Mouse (Mus musculus) neural tube, embryonic 13.5 days (tissue): Measurements from ENCODE around the gene Il6ra. TPM values are rescaled to one million over a fixed set of nuclear protein-coding genes. Genes with fewer than 3 reads are reported as not detected.

Experiments used
- ATAC-seq: fragments of 200-750 bp; cut with Nextera tagmentation; 2 replicates; pipeline ENCODE4 v1.8.0; 2017; ENCODE audit warnings: low read depth, mild to moderate bottlenecking, moderate TSS enrichment, moderate library complexity
- H3K27ac ChIP-seq: fragments of 300-500 bp; sonication (generic); replicated peaks from 2 replicates; pipeline ENCODE4 v1.5.1; 2015; ENCODE audit warnings: moderate library complexity, mild to moderate bottlenecking, inconsistent platforms
- H3K27me3 ChIP-seq: fragments of 300-500 bp; sonication (generic); 2 replicates; pipeline ENCODE4 v1.6.1; 2015; ENCODE audit warnings: mild to moderate bottlenecking, inconsistent platforms
- H3K36me3 ChIP-seq: fragments of 300-500 bp; sonication (generic); 2 replicates; pipeline ENCODE4 v1.6.1; 2015; ENCODE audit warnings: mild to moderate bottlenecking, inconsistent platforms
- H3K4me1 ChIP-seq: fragments of 300-500 bp; sonication (generic); replicated peaks from 2 replicates; pipeline ENCODE4 v1.6.1; 2015; ENCODE audit warnings: inconsistent platforms
- H3K4me2 ChIP-seq: fragments of 300-500 bp; sonication (generic); 2 replicates; pipeline ENCODE4 v1.6.1; 2015; ENCODE audit warnings: inconsistent platforms, mild to moderate bottlenecking, moderate library complexity
- H3K4me3 ChIP-seq: fragments of 300-500 bp; sonication (generic); 2 replicates; pipeline ENCODE4 v1.5.1; 2015; ENCODE audit warnings: mild to moderate bottlenecking, inconsistent platforms
- H3K9ac ChIP-seq: fragments of 300-500 bp; sonication (generic); 2 replicates; pipeline ENCODE4 v1.6.1; 2015; ENCODE audit warnings: moderate library complexity, mild to moderate bottlenecking, inconsistent platforms
- H3K9me3 ChIP-seq: fragments of 300-500 bp; sonication (generic); 2 replicates; pipeline ENCODE4 v1.6.1; 2016; ENCODE audit warnings: inconsistent platforms
- WGBS: fragments of 180-500 bp; shearing (Covaris S2); methylation state at CpG from one replicate; pipeline ENCODE4 v1.1.7; 2015; 5-methylcytosine and 5-hydroxymethylcytosine counted together
- polyA plus RNA-seq: library from polyadenylated mRNA; unstranded; fragments of >200 nt; fragmentation: Nextera tagmentation; extraction: Ambion mirVana; gene quantifications from 2 replicates; pipeline ENCODE4 v1.2.1, GENCODE M21; 2015

Gene Il6ra
- polyA plus RNA-seq, 1 experiment from 2014 or later, result 0.96 TPM

- H3K27me3 ChIP-seq, result peaks cover 70% of the 10 kb centered on the region
- H3K9ac ChIP-seq, result peak within 1 kb of the TSS; percentile 57
- H3K36me3 ChIP-seq, result no peaks in the 10 kb centered on the region
- H3K9me3 ChIP-seq, result peaks cover 3% of the 10 kb centered on the region; the same call in 1 of the 2 replicates
- peak within 1 kb of the TSS; percentile 53 for H3K4me2 ChIP-seq
- peaks cover 12% of the 10 kb centered on the region for H3K4me1 ChIP-seq
- no peak within 1 kb of the TSS; the same call in 1 of the 2 replicates for H3K27ac ChIP-seq
- ATAC-seq, result no peak
- peak within 1 kb of the TSS; percentile 41 for H3K4me3 ChIP-seq
- WGBS, result 2% methylated on average over 94 of the region's 96 CpGs
Observed at GRCm38 (mm10) chr3:89830815-89831591, 82.0 kb downstream of the Il6ra start, which contains the start of gene She. Gene She (plus strand): TSS chr3:89831370.

DNA sequence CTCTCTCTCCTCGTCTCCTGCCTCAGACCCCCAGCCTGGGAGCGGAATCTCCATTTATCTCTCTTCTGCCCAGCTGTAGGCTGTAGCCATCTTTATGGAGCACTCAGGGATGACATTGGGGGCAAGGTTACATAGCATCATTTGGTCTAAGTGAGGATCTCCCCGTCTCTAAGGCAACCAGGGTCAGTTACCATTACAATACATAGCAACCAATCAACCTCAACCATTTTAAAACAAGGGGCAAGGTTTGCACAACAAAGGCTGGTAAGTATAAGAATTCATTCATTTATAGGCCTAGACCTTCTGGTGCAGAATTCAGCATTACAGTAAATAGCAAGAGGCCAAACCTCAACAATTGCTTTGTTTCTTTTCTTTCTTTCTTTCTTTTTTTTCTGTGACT lies 86.7 kb downstream of the Il6ra start:
- ATAC-seq, result no peak
- Histone ChIP-seq H3K36me3 (no peaks in the 10 kb centered on the region), H3K27me3 (peaks cover 37% of the 10 kb centered on the region), H3K9me3 (peaks cover 3% of the 10 kb centered on the region; the same call in 1 of the 2 replicates), H3K27ac (no peak overlapping the region), H3K4me2 (no peak overlapping the region), H3K4me1 (peaks cover 7% of the 10 kb centered on the region), H3K4me3 (no peak overlapping the region), H3K9ac (no peak overlapping the region)
- WGBS, result 69% methylated on average over 3 of the region's 3 CpGs

- H3K36me3 ChIP-seq, result no peaks in the 10 kb centered on the region
Observed at GRCm38 (mm10) chr3:89823594-89823993, 89.4 kb downstream of the Il6ra start.

DNA sequence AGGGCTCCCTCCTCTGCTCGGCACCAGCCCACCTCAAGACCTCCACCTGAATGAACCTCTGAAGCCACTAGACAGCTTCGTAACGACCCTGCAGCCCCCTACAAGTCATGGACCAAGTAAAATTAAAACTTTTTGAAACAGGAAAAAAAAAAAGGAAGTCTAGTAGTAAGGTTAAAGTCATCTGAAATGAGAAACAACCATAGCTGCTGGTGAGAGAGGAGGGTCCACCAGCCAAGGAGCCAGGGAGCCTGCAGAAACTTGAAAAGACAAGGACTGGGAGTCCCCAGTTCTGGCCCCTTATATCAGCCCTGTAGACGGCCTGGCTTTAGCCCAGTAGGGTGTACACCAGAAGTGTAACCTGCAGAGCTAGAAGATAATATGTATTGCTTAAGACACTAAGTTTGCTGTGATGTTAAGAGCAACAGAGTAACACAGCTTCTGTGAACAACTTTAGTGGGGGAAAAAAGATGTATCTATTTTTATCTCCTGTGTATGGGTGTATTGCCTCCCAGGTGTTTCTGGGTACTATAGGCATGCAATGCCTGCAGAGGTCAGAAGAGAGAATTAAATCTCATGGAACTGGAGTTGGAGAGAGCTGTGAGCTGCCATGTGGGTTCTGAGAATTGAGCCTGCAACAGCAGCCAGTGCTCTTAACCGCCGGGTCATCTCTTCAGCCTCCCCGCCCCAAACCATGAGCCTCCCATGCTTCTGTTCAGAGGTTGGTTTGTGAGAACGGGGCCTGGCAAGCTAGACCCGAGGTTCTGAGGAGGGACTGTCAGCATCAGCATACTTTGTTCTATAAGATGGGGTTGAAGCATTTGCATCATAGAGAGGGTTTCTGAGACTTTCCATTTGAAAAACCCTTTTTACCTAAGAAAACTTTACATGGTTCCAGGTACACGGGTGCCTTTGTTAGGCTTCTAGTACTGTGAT lies 91.2 kb downstream of the Il6ra start:
- H3K27ac ChIP-seq, result no peak overlapping the region
- H3K4me3 ChIP-seq, result no peak overlapping the region
- no peaks in the 10 kb centered on the region for H3K27me3 ChIP-seq
- no peak overlapping the region for H3K9ac ChIP-seq
- 71% methylated on average over 10 of the region's 10 CpGs for WGBS
- H3K4me1 ChIP-seq, result no peaks in the 10 kb centered on the region
- ATAC-seq, result no peak
- H3K36me3 ChIP-seq, result no peaks in the 10 kb centered on the region
- no peaks in the 10 kb centered on the region for H3K9me3 ChIP-seq
- no peak overlapping the region for H3K4me2 ChIP-seq

More at GRCm38 (mm10) chr3:89823594-89823993, 89.4 kb downstream of the Il6ra start:
- H3K4me2 ChIP-seq, result no peak overlapping the region
- H3K9ac ChIP-seq, result no peak overlapping the region
- H3K9me3 ChIP-seq, result peaks cover 3% of the 10 kb centered on the region; the same call in 1 of the 2 replicates
- no peaks in the 10 kb centered on the region for H3K4me1 ChIP-seq
- no peak overlapping the region for H3K4me3 ChIP-seq
- no peak overlapping the region for H3K27ac ChIP-seq
- ATAC-seq, result no peak
- H3K27me3 ChIP-seq, result peaks cover 10% of the 10 kb centered on the region
- 77% methylated on average over 2 of the region's 2 CpGs for WGBS

- Histone ChIP-seq H3K27ac (no peak overlapping the region), H3K4me2 (no peak overlapping the region), H3K4me1 (no peaks in the 10 kb centered on the region), H3K9ac (no peak overlapping the region), H3K4me3 (no peak overlapping the region), H3K36me3 (no peaks in the 10 kb centered on the region), H3K27me3 (no peaks in the 10 kb centered on the region; the same call in 1 of the 2 replicates), H3K9me3 (no peaks in the 10 kb centered on the region)
- ATAC-seq, result no peak
- WGBS, result 85% methylated on average over 11 of the region's 11 CpGs
Observed at GRCm38 (mm10) chr3:89821096-89821513, 91.9 kb downstream of the Il6ra start.

DNA sequence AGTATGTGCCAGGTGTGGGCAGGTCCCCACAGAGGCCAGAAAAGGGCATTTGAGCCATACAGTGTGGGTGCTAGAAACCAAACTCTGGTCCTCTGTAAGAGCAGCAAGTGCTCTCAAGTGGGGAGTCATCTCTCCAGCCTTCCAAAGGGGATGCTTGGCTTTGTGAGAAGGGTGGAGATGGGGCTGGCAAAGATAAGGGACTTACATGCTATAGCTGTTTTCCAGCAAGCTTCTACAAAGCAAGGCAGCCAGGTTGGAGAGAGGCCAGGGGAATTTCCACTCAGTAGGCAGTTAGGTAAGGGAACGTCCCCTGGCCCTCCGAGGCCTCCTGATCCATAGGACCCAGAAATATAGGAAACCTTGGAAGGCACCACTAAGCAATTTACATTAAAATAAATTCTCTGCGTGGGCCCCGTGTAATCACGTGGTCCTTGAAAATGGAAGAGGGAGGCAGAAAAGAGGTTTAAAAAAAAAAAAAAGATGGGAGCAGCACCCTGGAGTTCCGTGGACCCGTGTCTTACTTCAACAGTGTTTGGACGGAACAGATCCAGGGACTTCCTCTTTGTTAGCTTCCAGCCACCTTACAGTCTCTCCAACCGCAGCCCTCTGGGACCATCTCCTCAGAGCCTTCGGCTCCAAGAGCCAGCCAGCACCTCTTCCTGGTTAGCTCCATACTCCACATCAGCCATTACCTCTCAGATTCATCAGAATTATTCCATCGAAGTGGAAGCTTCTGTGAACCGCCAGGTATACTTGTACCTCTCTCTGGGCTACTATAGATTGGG lies 92.5 kb downstream of the Il6ra start:
- 89% methylated on average over 12 of the region's 12 CpGs for WGBS
- no peak for ATAC-seq
- no peaks in the 10 kb centered on the region for H3K4me1 ChIP-seq

GRCm38 (mm10) chr3:89819897-89820296 lies 93.1 kb downstream of the Il6ra start:
- Histone ChIP-seq H3K27ac (no peak overlapping the region), H3K4me3 (no peak overlapping the region), H3K9me3 (no peaks in the 10 kb centered on the region), H3K4me1 (no peaks in the 10 kb centered on the region), H3K4me2 (no peak overlapping the region), H3K27me3 (no peaks in the 10 kb centered on the region; the same call in 1 of the 2 replicates), H3K36me3 (no peaks in the 10 kb centered on the region), H3K9ac (no peak overlapping the region)
- ATAC-seq, result no peak
- 76% methylated on average over 7 of the region's 7 CpGs for WGBS

More for the DNA sequence above, 92.5 kb downstream of the Il6ra start:
- no peaks in the 10 kb centered on the region; the same call in 1 of the 2 replicates for H3K27me3 ChIP-seq
- H3K4me2 ChIP-seq, result no peak overlapping the region
- H3K4me3 ChIP-seq, result no peak overlapping the region
- no peak overlapping the region for H3K9ac ChIP-seq
- H3K27ac ChIP-seq, result no peak overlapping the region
- no peaks in the 10 kb centered on the region for H3K36me3 ChIP-seq
- H3K9me3 ChIP-seq, result no peaks in the 10 kb centered on the region

DNA sequence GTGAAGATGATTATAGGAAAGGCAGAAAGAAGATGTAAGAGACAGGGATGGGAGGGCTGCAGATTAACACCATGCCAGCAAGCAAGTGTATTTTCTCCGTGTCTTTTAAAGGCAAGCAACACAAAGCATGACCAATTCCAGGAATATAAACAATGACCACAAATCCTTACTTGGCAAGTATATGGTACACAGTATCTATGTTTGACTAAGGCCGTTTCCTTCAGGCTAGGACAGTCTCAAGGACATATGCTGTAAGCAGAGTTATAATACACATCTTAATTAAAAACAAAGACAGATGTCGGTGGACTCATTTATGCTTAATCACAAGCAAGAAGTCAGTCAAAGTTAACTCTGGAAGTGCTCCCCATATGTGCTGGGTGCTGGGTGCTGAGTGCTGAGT lies 94.4 kb downstream of the Il6ra start:
- H3K4me3 ChIP-seq, result no peak overlapping the region
- no peak overlapping the region for H3K4me2 ChIP-seq
- ATAC-seq, result no peak
- 81% methylated on average over 3 of the region's 3 CpGs for WGBS
- H3K4me1 ChIP-seq, result no peaks in the 10 kb centered on the region
- H3K27me3 ChIP-seq, result no peaks in the 10 kb centered on the region; the same call in 1 of the 2 replicates
- no peaks in the 10 kb centered on the region for H3K36me3 ChIP-seq
- H3K9ac ChIP-seq, result no peak overlapping the region
- H3K9me3 ChIP-seq, result no peaks in the 10 kb centered on the region
- H3K27ac ChIP-seq, result no peak overlapping the region

DNA sequence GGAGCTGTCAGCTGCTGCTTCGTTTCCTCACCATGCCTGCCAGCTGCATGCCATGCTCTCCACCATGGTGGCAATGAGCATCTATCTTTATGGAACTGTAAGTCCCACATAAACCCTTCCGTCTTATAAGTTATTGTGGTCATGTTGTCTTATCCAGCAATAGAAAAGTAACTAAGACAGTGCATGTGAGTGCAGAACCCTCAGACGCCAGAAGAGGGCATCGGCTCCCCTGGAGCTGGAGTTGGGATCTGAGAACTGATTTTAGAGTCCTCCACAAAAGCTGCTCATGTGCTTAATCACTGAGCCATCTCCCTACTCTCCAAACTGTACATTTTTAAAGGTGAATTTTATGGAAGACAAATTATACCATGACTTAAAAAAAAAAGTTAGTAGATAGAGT lies 95.9 kb downstream of the Il6ra start:
- no peak for ATAC-seq
- H3K9ac ChIP-seq, result no peak overlapping the region
- H3K36me3 ChIP-seq, result no peaks in the 10 kb centered on the region
- no peaks in the 10 kb centered on the region; the same call in 1 of the 2 replicates for H3K27me3 ChIP-seq
- 62% methylated on average over 4 of the region's 4 CpGs for WGBS
- no peak overlapping the region for H3K27ac ChIP-seq
- H3K9me3 ChIP-seq, result no peaks in the 10 kb centered on the region
- no peak overlapping the region for H3K4me3 ChIP-seq
- H3K4me2 ChIP-seq, result no peak overlapping the region
- no peaks in the 10 kb centered on the region for H3K4me1 ChIP-seq
